Mouse (Mus musculus): ENCODE data around the gene Atp6v0e.

Atp6v0e gene

GRCm38 (mm10) chr17:26721802-26722201 lies 58.8 kb downstream of the Atp6v0e start:
- DNase-seq, result no peak

GRCm38 (mm10) chr17:26724790-26725189 lies 61.8 kb downstream of the Atp6v0e start:
- no peak for DNase-seq

GRCm38 (mm10) chr17:26726674-26727073 lies 63.6 kb downstream of the Atp6v0e start:
- DNase-seq, result no peak

- no peak for DNase-seq
Measured at GRCm38 (mm10) chr17:26727110-26727755, 64.2 kb downstream of the Atp6v0e start.

- no peak for DNase-seq
Measured at GRCm38 (mm10) chr17:26742581-26742980, 79.5 kb downstream of the Atp6v0e start.

- no peak for DNase-seq
Measured at GRCm38 (mm10) chr17:26743294-26743693, 80.3 kb downstream of the Atp6v0e start.

Measured in cerebellum, adult 9-11 months (tissue).